Mouse (Mus musculus): ENCODE measurements around the gene Pkp4.

Pkp4 gene

DNA sequence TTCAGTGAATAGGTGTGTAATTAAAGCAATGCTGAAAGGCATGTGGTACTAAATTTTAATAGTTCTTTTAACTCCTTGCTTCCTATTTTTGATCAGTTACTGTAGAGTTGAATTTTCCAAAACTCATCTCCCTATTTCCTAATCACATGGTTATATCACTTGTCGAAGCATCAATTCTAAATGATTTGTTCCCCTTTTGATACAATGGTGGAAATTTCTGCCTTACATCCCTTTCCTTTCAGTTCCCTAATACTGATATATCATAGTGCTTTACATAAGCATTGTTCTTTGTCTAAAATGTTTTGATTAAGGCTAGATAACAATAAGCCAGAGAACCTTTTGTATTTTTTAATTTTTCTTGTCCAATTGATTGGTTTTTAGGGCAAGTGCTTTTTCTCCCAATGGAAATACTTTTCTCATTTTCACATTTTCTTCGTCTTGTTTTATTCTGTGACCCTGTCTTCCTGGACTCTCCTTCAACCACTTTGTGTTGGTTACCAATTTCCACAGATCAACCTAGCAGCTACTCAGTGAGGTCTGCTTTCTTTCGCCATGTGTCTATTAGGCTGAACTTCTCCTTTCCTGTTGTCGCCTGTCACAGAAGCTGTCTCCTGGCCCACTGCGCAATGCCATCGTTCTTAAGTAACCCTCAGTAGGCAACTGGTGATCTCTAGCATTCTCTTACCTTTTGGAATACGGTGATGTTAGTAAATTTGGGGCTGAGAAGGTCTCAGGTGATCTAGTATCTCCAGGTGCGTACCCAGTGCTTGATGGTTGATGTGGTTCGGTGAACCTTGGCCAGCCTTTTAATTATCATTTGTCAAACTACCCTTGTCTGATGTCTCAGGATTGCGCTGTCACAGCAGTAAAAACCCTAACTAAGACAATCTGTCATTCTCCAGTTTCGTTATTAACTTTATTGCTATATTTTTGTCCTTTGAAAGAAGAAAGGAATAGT is 23.7 kb downstream of the Pkp4 start:
- DNase-seq (ENCODE audit: low spot score in 2 of 2), result no peak

DNA sequence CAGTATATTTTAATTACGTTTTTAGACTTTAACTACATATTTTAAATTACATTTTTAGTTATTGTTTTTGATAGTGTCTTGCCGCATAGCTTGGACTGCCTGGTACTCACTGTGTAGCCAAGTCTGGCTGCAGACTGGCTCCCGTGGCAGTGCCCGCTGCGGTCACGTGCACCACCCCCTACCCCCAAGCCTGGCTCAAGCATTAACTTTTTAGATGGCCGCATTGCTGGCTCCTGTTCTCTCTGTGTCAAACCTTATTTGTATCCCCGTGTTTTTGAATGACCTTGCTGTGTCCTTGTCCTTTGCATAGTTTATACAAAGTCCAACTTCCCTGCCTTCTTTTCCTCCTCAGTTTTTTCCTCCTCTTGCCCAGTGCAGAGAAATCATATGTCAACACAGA is 25.5 kb downstream of the Pkp4 start:
- no peak for DNase-seq (ENCODE audit: low spot score in 2 of 2)

GRCm38 (mm10) chr2:59186966-59187365 is 26.3 kb downstream of the Pkp4 start:
- DNase-seq (ENCODE audit: low spot score in 2 of 2), result no peak

DNA sequence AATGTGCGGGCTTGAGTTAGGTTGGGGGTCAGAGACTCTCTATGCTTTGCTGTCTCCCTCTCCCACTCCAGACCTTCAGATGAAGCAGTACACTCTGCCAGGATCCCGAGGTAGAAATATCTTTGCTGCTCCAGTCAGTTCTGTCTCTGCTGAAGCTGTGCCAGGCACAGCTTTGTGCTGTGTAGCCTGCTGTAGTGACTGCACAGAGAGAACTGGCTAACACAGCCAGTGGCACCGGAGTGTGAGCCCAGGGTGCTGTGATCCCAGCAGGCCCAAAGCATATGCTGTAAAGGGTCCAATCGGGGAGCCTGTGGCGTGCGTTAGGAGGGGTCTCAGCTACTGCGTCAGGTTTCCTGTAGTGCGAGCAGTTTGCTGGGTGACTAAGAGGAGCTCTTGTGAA is 27.7 kb downstream of the Pkp4 start:
- DNase-seq (ENCODE audit: low spot score in 2 of 2), result no peak

GRCm38 (mm10) chr2:59189661-59190185 is 29.1 kb downstream of the Pkp4 start:
- DNase-seq (ENCODE audit: low spot score in 2 of 2), result no peak

DNA sequence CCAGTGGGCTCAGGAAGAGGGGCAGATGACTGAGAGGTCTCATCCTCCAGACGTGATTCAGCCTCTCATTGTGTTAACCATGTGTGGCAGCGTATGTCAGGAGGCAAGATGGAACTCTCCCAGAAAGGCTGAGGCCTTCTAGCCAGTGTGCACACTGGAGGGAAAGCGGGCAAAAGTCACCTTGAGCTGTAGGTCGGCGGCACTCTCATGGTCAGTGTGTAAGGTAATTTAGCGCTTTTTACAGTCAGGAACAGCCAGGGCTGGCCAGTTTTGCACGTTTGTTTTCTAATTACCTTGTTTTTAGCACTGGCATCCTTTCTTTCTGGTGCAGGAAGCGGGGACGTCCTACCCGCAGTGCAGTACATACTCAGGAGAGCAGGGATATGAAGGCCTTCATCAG is 29.5 kb downstream of the Pkp4 start:
- no peak for DNase-seq (ENCODE audit: low spot score in 2 of 2)

DNA sequence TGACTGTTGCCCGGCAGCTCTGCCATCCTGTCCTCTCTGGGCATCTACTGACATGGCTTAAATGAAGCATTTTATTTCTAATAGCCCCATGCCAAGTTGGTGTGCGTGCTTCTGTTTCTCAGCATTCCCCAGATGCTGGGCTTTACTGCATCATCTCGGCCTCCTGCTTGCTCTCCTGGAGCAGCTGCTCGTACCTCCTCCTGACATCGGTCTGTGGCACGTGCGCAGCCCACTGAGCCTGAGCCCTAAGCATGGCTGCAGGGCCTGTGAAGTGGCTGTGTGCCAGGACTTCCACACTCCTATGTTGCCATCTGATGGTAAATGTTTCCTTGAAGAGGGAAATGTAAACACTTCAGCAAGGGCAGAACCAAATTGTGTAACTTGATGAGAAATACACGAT is 30.8 kb downstream of the Pkp4 start:
- no peak for DNase-seq (ENCODE audit: low spot score in 2 of 2)

- no peak for DNase-seq (ENCODE audit: low spot score in 2 of 2)
These were observed 32.5 kb downstream of the Pkp4 start for GRCm38 (mm10) chr2:59193117-59193516.

DNA sequence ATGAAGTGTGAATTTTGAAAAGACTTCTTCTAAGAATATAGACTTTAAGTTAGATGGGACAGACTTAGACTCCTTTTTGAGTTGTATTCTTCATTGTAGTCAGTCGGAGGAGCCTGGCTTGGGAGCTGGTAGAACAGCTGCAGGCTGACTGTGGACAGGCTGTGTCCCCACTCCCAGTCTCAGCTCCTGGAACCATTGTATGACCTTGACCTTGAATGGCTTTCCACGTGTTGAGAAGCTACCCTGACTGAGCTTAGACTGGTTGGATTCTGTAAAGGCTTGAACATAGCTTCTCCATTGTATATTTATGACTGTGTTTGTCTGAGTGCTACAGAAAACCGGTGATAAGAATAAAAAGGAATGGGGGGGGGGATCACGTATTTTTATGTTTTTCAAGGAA is 36.5 kb downstream of the Pkp4 start:
- no peak for DNase-seq (ENCODE audit: low spot score in 2 of 2)

DNA sequence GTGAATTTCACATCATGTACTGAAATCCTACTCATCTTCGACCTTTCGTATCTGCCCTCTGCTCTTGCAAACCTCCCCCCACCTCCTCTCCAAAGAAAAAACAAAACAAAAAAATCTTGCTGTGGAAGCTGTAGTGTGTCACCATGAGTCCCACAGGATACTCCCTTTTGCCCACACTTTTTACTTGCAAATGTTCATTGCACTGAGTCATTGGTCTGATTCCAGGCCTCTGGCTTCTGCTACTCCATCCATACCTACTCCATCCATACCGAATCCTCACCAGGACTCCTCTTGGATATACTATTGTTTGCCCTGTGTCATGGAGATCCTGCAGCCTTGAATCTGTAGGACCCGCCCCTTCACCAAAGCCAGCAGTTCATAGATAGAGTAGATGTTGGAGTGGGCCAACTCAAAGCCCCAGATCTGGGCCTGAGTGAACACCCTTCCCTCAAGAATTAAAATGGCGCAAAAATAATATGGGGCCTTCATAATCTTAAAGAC is 38.9 kb downstream of the Pkp4 start:
- DNase-seq (ENCODE audit: low spot score in 2 of 2), result no peak

- DNase-seq (ENCODE audit: low spot score in 2 of 2), result no peak
These were observed 39.9 kb downstream of the Pkp4 start for GRCm38 (mm10) chr2:59200511-59200910.

DNA sequence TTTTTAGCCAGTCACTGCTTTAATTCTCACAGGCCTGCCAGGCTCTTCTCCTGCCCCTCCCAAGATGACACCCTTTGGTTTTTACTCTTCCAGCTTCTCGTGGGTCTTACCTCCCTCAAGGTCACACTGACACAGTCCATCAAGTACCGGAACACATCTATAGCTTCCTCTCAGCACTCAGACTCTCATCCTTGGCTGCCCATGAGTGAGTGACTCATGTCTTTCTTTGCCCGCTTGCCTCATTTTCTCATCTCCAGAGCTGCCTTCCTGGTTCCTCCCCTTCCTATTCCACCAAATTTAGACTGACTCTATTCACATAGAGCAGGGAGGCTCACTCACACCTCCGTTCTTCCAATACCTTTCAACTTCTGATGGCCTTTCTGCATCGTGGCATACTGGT is 42.3 kb downstream of the Pkp4 start:
- DNase-seq (ENCODE audit: low spot score in 2 of 2), result no peak

DNA sequence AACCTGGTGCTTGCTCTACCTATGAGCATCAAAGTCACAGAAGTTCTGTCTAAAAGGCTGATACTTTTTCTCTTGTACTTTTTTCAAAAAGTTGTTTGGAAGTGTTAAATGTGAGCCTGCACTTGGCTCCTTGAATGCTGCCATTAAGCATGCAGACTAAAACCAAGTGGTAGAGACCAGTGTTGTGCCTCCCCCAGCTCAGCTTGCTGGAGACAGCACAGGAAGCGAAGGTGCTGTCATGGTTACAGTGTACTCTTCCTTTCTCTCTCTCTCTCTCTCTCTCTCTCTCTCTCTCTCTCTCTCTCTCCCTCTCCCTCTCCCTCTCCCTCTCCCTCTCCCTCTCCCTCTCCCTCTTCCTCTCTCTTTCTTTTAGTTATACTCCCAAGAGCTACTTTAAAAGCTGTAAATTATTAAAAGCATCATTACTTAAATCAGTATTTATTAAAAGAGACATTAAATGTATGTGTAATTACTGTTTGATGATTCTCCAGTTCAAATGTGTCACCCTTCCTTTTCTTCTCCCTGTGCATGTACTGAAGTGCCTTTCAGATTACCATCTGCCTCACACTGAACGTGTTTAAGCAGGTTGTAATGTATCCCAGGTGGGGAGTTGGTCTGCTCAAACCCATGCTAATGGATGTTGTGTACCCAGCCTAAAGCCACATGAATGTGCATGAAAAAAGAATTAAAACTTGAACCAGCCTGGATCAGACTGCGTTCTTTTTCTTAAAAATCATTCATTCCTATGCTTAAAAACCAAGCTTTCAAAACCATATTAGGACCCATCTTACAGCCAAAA is 43.2 kb downstream of the Pkp4 start:
- DNase-seq (ENCODE audit: low spot score in 2 of 2), result no peak

GRCm38 (mm10) chr2:59205092-59205491 is 44.4 kb downstream of the Pkp4 start:
- no peak for DNase-seq (ENCODE audit: low spot score in 2 of 2)

- DNase-seq (ENCODE audit: low spot score in 2 of 2), result no peak
These were observed 45.5 kb downstream of the Pkp4 start for GRCm38 (mm10) chr2:59206190-59206589.

DNA sequence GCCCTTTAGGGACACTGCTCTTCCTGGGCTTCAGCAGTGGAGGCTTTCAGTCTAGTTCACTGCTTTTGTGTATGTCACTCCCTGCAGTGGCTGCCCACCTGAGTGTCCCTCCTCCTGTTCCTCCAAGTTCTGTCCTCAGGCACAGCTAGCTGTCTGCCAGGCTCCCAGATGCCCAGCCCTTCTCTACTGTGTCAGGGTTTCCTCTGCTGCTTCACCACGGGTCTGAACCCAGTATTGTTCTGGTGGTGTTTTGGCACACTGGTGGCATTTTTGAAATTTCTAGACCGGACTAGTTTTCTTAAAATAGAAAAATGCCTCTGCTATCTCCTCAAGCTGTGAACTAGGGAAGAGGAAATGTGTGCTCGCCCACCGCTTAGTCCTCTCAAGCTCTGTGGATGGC is 46.6 kb downstream of the Pkp4 start:
- DNase-seq (ENCODE audit: low spot score in 2 of 2), result no peak

- DNase-seq (ENCODE audit: low spot score in 2 of 2), result no peak
These were observed 47.1 kb downstream of the Pkp4 start for GRCm38 (mm10) chr2:59207725-59208124.

DNA sequence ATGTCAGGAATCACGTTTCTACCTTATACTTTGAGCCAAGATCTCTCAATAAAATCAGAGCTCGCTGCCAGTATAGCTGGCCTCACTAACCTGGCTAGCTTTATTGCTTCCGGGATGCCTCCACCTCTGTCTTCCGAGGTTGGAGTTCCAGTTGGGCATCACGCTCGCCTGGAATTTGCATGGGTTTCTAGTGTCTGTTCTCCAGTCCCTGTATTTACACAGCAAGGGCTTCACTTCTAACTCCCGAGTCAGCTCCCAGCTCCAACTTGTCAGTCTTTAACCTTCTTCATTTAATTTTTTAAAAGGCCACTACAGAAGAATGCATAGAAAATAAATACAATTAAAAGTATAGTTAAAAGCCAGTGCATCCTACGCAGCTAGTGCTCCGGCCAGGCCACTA is 47.6 kb downstream of the Pkp4 start:
- DNase-seq (ENCODE audit: low spot score in 2 of 2), result no peak

DNA sequence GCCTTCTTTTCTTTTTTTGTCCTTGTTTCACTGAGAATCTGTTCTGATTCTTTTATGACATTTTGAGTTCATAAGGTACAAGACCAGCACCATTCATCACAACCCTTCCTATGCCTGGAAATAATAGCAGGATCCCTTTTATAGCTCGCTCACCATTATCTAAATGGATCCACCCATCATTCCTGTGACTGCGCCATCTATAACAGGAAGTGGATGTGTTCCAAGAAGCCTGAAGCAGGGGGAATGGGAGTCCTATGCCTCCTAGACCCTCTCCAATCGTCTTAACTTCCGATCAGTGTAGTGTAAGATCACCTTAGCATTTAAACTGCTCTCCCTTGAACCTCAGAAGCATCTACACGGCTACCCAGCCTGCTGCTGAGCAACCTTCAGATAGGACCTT is 50.4 kb downstream of the Pkp4 start:
- DNase-seq (ENCODE audit: low spot score in 2 of 2), result no peak

DNA sequence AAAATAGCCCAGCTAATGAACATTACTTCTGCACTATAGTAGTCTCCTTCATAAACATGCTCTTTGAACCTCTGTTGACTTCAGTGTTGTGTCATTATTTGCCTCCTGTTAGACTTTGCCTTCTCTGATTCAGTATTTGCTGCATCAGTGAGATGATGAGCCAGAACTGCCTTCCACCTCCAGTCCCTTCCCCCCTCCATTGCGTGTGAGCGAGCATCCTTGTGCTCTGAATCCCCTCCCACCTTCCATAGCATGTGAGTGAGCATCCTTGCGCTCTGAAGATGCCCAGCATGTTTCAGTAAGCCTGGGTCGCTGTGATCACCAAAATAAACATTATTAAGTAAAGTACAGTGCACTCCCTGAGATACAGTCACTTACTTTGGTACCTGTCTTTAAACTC is 51.8 kb downstream of the Pkp4 start:
- no peak for DNase-seq (ENCODE audit: low spot score in 2 of 2)

- DNase-seq (ENCODE audit: low spot score in 2 of 2), result no peak
These were observed 52.2 kb downstream of the Pkp4 start for GRCm38 (mm10) chr2:59212846-59213245.

GRCm38 (mm10) chr2:59217931-59218330 is 57.3 kb downstream of the Pkp4 start:
- no peak for DNase-seq (ENCODE audit: low spot score in 2 of 2)

Measured in urinary bladder, adult 18-20 months (tissue).